Mouse (Mus musculus) testis, postnatal 14 days (tissue): ENCODE measurements around the gene Kif13a.

Experiments used
- DNase-seq: peaks from one replicate; pipeline ENCODE4 v3.0.0; 2021; ENCODE audit warnings: low spot score

Gene Kif13a

GRCm38 (mm10) chr13:46835351-46835750 lies 94.3 kb downstream of the Kif13a start:
- DNase-seq = no peak

- DNase-seq = no peak
Measured at GRCm38 (mm10) chr13:46834805-46835204, 94.9 kb downstream of the Kif13a start.

GRCm38 (mm10) chr13:46833586-46833985 lies 96.1 kb downstream of the Kif13a start:
- no peak for DNase-seq

GRCm38 (mm10) chr13:46832956-46833355 lies 96.7 kb downstream of the Kif13a start:
- DNase-seq = peak; percentile 32

GRCm38 (mm10) chr13:46823271-46823670 lies 106.4 kb downstream of the Kif13a start:
- DNase-seq = no peak

- DNase-seq = no peak
Measured at GRCm38 (mm10) chr13:46822200-46822599, 107.5 kb downstream of the Kif13a start.

- DNase-seq = no peak
Measured at GRCm38 (mm10) chr13:46819729-46820223, 109.9 kb downstream of the Kif13a start.

- no peak for DNase-seq
Measured at GRCm38 (mm10) chr13:46819202-46819728, 110.4 kb downstream of the Kif13a start.

GRCm38 (mm10) chr13:46818374-46818773 lies 111.3 kb downstream of the Kif13a start:
- DNase-seq = no peak

GRCm38 (mm10) chr13:46812648-46813184 lies 117.0 kb downstream of the Kif13a start:
- no peak for DNase-seq

GRCm38 (mm10) chr13:46811696-46812095 lies 118.0 kb downstream of the Kif13a start:
- no peak for DNase-seq

- DNase-seq = no peak
Measured at GRCm38 (mm10) chr13:46810613-46811012, 119.1 kb downstream of the Kif13a start.

- DNase-seq = peak; percentile 87
Measured at GRCm38 (mm10) chr13:46810098-46810497, 119.6 kb downstream of the Kif13a start.

GRCm38 (mm10) chr13:46807901-46808300 lies 121.8 kb downstream of the Kif13a start:
- DNase-seq = no peak

GRCm38 (mm10) chr13:46801196-46801595 lies 128.5 kb downstream of the Kif13a start:
- DNase-seq = no peak

GRCm38 (mm10) chr13:46798156-46798555 lies 131.5 kb downstream of the Kif13a start:
- DNase-seq = no peak

- DNase-seq = no peak
Measured at GRCm38 (mm10) chr13:46796381-46796780, 133.3 kb downstream of the Kif13a start.

- no peak for DNase-seq
Measured at GRCm38 (mm10) chr13:46793824-46794223, 135.8 kb downstream of the Kif13a start.

GRCm38 (mm10) chr13:46788452-46788851 lies 141.2 kb downstream of the Kif13a start:
- no peak for DNase-seq

- no peak for DNase-seq
Measured at GRCm38 (mm10) chr13:46786836-46787235, 142.8 kb downstream of the Kif13a start.

GRCm38 (mm10) chr13:46786064-46786561 lies 143.6 kb downstream of the Kif13a start:
- no peak for DNase-seq

- DNase-seq = no peak
Measured at GRCm38 (mm10) chr13:46780379-46780778, 149.3 kb downstream of the Kif13a start.

GRCm38 (mm10) chr13:46779831-46780230 lies 149.8 kb downstream of the Kif13a start:
- DNase-seq = no peak

GRCm38 (mm10) chr13:46777461-46777860 lies 152.2 kb downstream of the Kif13a start:
- DNase-seq = no peak
